Mouse (Mus musculus) T-helper 2 cell (primary cell): ENCODE measurements around the gene Cgnl1.

Source experiments
- in situ Hi-C: fragments of 300-600 bp; cut with MboI, MseI; formaldehyde crosslinking; loops from one replicate; pipeline ENCODE4 v1.15.1; 2025; ENCODE audit warnings: high pct_unique_total_duplicates

The Cgnl1 gene

DNA sequence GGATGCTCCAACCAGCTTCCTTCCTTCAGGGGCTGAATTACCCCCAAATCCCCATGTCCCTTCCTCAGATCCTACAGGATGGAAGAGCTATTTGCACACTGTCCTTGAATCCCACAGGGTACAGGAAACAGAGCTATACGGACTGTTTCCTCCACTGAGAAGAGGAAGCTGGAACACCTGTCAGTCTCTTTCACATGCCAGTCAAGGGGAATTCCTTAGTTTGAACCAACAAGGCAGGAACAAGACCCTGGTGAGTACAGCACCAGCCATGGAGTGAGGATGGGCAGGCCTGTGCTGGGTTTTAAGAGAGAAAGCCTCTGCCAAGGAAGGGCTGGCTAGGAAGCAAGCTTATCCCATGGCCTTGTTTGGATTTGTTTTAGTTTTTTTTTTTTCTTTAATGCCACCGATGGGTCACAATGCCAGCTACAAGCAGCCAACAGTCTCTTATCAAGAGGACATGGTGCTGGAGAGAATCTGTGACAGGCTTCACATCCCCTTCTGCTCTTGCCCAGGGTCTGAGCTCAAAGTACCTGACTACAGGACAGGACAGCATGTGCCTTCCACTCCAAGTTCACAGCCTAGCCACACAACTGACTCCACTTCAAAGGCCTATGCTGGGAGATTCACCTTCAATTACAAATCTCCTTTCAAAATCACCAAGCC is 182.3 kb downstream of the Cgnl1 start:
- in situ Hi-C loops, result no loop called here

DNA sequence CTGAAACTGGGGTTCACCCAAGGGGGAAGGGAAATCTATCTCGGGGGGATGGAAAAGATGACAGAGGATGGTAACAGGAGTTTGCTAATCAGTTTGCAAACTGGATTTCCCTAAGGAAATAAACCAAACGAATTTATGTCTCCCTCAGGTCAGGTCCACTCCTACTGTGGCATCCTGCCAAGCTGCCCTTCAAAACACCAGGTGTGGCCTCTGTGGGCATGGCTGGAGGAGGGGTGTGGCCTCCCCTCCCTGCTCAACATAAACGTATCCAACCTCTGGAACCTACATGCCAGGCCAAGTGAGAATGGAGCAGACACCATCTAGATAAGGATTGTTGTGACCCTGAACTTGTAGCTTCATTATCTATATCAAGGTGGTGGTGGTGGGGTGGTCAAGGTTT is 185.0 kb downstream of the Cgnl1 start:
- in situ Hi-C loops, result no loop called here

DNA sequence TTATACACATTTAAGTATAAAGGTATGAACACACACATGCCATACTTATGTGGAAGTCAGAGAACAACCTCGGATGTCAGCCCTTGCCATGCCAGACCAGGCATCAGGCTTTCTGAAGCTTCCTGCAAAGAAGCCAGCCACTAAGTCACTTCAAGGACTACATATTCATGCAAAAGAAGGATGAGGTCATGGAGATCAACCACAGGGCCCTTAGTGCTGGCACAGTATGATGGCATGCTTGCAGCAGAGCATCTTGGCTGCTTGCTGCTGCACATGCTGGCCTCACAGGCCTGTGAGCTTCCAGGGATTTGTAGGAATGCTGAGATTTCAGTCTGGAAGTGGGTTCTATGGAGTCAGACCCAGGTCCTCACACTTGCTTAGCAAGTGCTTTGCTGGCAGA is 188.6 kb downstream of the Cgnl1 start:
- in situ Hi-C loops, result no loop called here

DNA sequence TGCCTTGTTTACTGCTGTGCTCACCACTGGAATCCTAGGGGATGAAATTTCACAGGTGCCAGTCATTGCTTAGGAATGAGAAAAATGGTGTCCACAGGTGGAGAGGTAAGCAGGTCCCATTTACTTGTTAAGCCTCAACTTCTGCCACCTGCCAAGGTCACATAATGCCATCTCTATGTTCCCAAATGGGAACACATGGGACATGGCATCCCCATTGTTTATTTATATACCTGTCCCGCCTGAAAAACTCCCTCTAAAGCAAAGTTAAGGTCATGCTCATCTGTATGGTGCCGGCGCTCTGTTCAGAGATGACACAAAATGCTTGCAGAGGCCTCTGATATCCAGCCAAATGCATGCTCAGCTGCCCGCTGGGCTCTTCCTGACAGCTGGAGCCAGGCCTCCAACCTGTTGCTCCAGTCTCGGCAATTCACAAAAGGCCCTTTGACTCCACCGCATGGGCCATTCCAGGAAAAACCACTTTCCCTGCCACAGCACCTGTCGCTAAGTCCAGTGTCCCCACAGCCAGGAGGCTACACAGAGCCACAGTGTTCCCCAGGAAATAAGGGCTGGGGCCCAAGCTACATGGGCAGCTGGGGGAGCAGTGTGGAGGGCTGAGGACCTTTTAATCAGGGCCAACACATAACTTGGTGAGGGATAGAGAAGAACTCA is 192.4 kb downstream of the Cgnl1 start:
- in situ Hi-C loops, result no loop called here
